ENCODE assay signal across 8 mouse cellular contexts in genomic region chrX:111696356-111697282, GRCm38 (mm10). TPM values are rescaled to one million over a fixed set of nuclear protein-coding genes. Genes with fewer than 3 reads are reported as not detected.
A peak's percentile ranks its signal among the peaks of the same experiment; 100 is the strongest.
DNase-seq lines count a peak whose midpoint lies in the region; TF ChIP-seq lines count a peak whose summit lies in the region.
"Had no signal": no experiment of that assay in that cellular context is flagged by ENCODE, and none has a peak within 500 bp of the region (broad histone marks: within the 10 kb centered on the region; RNA-seq: fewer than 3 reads in every experiment).

Gene Hdx, minus strand, starts transcription at chrX:111697079.

- peak within 1 kb of the TSS; percentile 69 for H3K27ac ChIP-seq in left cerebral cortex, adult 2 months
- H3K27ac ChIP-seq: macrophage had no signal

- no peak; the same call in 1 of the 2 replicates for TF ChIP-seq CTCF in left cerebral cortex, adult 2 months (IDR thresholded peaks at IDR 0.05)

- intact Hi-C loops in left cerebral cortex, adult 2 months (cut with DNase I) = no loop called here

- peak; percentile 55 for DNase-seq in adrenal gland, postnatal 25 days
- DNase-seq in embryo, embryonic 11 days = peak; percentile 90
- peak; percentile 12 for DNase-seq in gastrocnemius, postnatal 25 days
- DNase-seq in hindlimb bud, embryonic 11.5 days (ENCODE audit: extremely low spot score, low read depth, low spot score) = peak; percentile 28
- DNase-seq in left cerebral cortex, adult 2 months (ENCODE audit: extremely low spot score in 1 of 2, low spot score in 2 of 2) = peak; percentile 47 to 61
- DNase-seq in lung, postnatal 25 days (ENCODE audit: low spot score) = peak; percentile 68
- peak; percentile 60 for DNase-seq in right cerebral cortex, postnatal 14 days

- peak within 1 kb of the TSS; percentile 59 for H3K4me3 ChIP-seq in left cerebral cortex, adult 2 months

RNA-seq across cellular contexts. Expression of gene Hdx, which starts in this region (rescaled TPM):
- total RNA-seq in adrenal gland, postnatal 25 days (2021) = 0.85 and 1.3 TPM in 2 replicates
- total RNA-seq in gastrocnemius, postnatal 25 days (2021) = under 1 TPM; 0.08 to 0.15 TPM
- total RNA-seq in left cerebral cortex, adult 2 months (2021) = 1 to 10 TPM; 4.0 to 4.3 TPM

Comparison
In these comparisons a context has a peak if more than half of its experiments do, and no peak if none do; other contexts are left out.
1. Peak in every context shown above with its lines: DNase-seq, H3K4me3 ChIP-seq and H3K27ac ChIP-seq.
2. Peak in DNase-seq in gastrocnemius, postnatal 25 days; RNA of the gene not detected or under 1 TPM.
3. DNase-seq: peak in every context shown above with its lines; median percentile 90 in embryo, embryonic 11 days; 68 in lung, postnatal 25 days; 60 in right cerebral cortex, postnatal 14 days; 55 in adrenal gland, postnatal 25 days; 54 in left cerebral cortex, adult 2 months; 28 in hindlimb bud, embryonic 11.5 days; 12 in gastrocnemius, postnatal 25 days.